Mouse (Mus musculus) left cerebral cortex, adult 2 months (tissue): ENCODE measurements around the gene Mindy2. TPM values are rescaled to one million over a fixed set of nuclear protein-coding genes. Genes with fewer than 3 reads are reported as not detected.

Experiments used
- DNase-seq, 2 experiments: peaks; one replicate each; pipeline ENCODE4 v3.0.0; 2021 to 2022; ENCODE audit warnings: low spot score in 2 of 2, mixed read lengths in 1 of 2; ENCODE audit errors: extremely low spot score in 1 of 2
- H3K27ac ChIP-seq: fragments of 200-600 bp; 2 replicates; pipeline ENCODE4 v1.8.1; 2022
- H3K4me3 ChIP-seq: fragments of 200-600 bp; 2 replicates; pipeline ENCODE4 v1.8.1; 2022
- CTCF ChIP-seq: fragments of 200-600 bp; IDR thresholded peaks from 2 replicates; pipeline ENCODE4 v1.8.1; 2022; ENCODE audit warnings: antibody characterized with exemption, mild to moderate bottlenecking, moderate library complexity
- intact Hi-C: fragments of 180-260 bp; cut with DNase I; formaldehyde crosslinking; loops from one replicate; pipeline ENCODE4 v1.15.1; 2025
- total RNA-seq, 2 experiments: library from RNA; stranded (reverse); gene quantifications; 2 replicates each; pipeline ENCODE4 v1.2.3; 2021

Gene Mindy2
- total RNA-seq, 2 experiments from 2014 or later = 38.2 to 40.5 TPM

DNA sequence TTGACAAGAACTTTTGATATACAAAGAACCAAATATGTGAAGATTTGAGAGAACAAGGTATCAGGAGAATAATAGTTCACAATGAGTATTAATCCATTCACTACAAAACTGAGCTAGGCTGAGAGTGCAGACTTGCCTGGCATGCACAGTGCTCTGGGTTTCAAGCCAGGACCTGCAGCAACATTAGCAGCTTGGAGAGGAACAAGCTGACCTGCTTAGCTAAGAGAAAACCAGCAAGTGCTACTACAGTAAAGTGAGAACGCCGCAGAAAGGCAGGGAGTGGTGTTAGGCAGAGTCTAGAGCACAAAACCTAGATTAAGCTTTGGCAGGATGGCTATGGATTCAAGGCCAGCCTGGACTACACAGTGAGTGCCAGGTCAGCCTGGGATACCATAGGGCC is 27.3 kb downstream of the Mindy2 start:
- no peak for TF ChIP-seq CTCF
- H3K4me3 ChIP-seq = no peak overlapping the region
- intact Hi-C loops = no loop called here
- H3K27ac ChIP-seq = no peak overlapping the region
- no peak for DNase-seq

GRCm38 (mm10) chr9:70611026-70611673 is 45.8 kb downstream of the Mindy2 start:
- DNase-seq = no peak
- no peak overlapping the region for H3K27ac ChIP-seq
- no peak overlapping the region for H3K4me3 ChIP-seq
- intact Hi-C loops = no loop called here
- no peak for TF ChIP-seq CTCF

DNA sequence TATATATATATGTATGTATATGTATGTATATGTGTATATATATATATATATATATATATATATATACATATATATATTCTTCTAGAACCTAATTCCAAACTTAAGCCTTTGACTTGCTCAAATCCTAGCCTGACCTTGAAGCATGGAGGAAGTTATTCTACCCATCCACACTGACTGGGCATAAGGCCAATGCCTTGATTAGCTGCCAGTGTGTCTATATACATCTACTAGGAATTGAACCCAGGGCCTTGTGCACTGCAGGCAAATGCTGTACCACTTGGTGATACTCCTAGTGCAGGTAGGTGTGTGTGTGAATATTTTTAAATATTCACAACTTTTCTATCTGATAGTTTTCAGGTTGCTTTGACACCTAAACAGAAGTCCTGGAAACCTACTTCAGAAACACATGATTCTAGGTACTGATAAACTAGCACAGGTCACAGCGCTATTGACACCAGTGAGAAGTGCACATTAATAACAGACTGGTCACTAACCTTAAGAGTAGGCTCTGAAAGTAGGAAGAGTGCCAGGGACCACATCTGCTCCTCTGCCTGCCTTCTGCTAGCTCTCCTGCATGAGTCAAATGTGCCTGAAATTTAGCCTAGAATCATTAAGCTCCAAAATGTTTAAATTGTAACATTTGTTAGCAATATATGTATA is 54.7 kb downstream of the Mindy2 start:
- no peak overlapping the region for H3K4me3 ChIP-seq
- DNase-seq = no peak
- TF ChIP-seq CTCF = no peak
- H3K27ac ChIP-seq = no peak overlapping the region
- intact Hi-C loops = no loop called here

GRCm38 (mm10) chr9:70598271-70598670 is 58.7 kb downstream of the Mindy2 start:
- H3K4me3 ChIP-seq = no peak overlapping the region
- intact Hi-C loops = loop anchor here (10.0 kb wide), 1 partner anchor 1727 kb away; no protein-coding TSS in a partner anchor
- no peak for TF ChIP-seq CTCF
- no peak overlapping the region for H3K27ac ChIP-seq
- no peak for DNase-seq

DNA sequence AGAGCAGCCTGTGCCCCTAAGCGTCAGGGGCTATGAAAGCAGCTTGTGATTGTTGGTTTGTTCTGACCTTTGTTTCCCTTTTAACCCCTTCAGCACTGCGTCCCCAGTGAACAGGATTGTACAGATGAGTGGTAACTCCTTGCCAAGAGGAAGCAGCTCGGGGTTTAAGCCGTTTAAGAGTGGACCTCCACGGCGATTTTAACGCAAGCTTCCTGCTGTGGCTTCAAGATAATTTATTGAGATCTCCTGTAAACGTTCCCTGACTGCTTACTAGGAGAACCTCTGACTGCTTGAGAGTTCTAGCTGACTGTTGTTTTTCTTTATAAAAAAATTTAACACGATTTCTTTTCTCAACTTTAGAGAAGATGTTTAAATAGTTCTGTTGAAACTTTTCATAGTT is 65.5 kb downstream of the Mindy2 start:
- no peak for DNase-seq
- no peak overlapping the region for H3K4me3 ChIP-seq
- H3K27ac ChIP-seq = peak overlapping the region; percentile 50; the same call in 1 of the 2 replicates
- intact Hi-C loops = loop anchor here (10.0 kb wide), 1 partner anchor 1733 kb away; no protein-coding TSS in a partner anchor
- TF ChIP-seq CTCF = no peak

GRCm38 (mm10) chr9:70590775-70591174 is 66.2 kb downstream of the Mindy2 start:
- no peak for TF ChIP-seq CTCF
- no peak for DNase-seq
- intact Hi-C loops = loop anchor here (10.0 kb wide), 1 partner anchor 1734 kb away; no protein-coding TSS in a partner anchor
- H3K4me3 ChIP-seq = no peak overlapping the region
- peak overlapping the region; percentile 50; the same call in 1 of the 2 replicates for H3K27ac ChIP-seq

GRCm38 (mm10) chr9:70587171-70587570 is 69.8 kb downstream of the Mindy2 start:
- Histone ChIP-seq H3K27ac (no peak overlapping the region), H3K4me3 (no peak overlapping the region)
- intact Hi-C loops = no loop called here
- no peak for TF ChIP-seq CTCF
- DNase-seq = no peak

GRCm38 (mm10) chr9:70585172-70585571 is 71.8 kb downstream of the Mindy2 start:
- intact Hi-C loops = no loop called here
- no peak overlapping the region for H3K4me3 ChIP-seq
- no peak for TF ChIP-seq CTCF
- no peak for DNase-seq
- no peak overlapping the region for H3K27ac ChIP-seq

DNA sequence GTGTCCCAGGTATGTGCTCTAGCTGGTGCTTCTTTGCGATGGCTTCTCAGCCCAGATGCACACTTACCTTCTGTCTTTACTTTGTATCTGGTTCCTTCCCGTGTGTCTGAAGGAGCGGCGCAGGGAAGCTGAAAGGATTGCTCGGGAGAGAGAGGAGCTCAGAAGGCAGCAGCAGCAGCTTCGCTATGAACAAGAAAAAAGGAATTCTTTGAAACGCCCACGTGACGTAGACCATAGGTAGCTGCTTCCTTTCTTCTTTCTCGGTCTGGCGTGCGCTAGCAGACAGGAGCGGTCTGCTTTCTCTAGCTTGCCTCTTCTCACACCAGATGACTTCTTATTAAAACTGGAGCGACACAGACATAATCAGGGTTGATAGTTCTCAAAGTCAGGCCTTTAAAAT is 72.3 kb downstream of the Mindy2 start:
- intact Hi-C loops = no loop called here
- DNase-seq = no peak
- TF ChIP-seq CTCF = no peak
- H3K4me3 ChIP-seq = no peak overlapping the region
- H3K27ac ChIP-seq = no peak overlapping the region

DNA sequence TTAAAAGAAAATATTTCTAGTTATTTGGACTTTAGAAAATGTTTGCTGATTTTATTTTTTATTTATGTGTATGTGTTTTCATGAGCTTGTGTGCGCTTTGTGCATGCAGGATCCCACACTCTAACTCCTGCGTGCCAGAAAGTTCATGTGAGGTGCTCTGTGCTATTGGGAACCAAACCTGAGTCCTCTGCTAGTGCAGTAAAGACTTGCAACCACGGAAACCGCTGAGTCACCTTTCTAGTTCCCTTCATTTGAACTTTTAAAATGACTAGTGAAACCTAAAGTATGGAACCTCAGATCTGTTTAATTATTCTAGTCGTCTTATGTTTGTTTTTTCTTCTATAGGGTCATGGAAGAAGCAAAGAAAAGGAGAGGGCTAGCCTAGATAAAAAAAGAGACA is 76.0 kb downstream of the Mindy2 start:
- TF ChIP-seq CTCF = no peak
- H3K4me3 ChIP-seq = no peak overlapping the region
- H3K27ac ChIP-seq = no peak overlapping the region
- DNase-seq = no peak
- intact Hi-C loops = no loop called here

DNA sequence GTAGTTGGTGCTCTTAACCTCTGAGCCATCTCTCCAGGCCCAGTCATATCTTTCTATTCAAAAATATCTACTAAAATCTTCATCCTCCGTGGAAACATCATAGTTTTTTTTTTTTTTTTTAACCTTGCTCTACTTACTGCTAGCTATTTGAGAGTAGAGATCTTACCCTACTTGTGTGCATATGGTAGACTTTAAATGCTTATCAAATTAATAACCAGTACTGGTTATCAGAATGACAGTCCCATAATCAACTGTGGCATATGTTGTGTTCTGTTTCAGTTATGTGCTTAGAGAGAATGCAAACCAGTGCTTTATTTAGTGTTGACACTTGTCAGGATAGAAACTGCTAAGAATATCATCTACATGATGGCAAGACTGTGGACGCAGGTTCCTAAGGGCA is 78.9 kb downstream of the Mindy2 start:
- intact Hi-C loops = no loop called here
- no peak for DNase-seq
- TF ChIP-seq CTCF = no peak
- H3K4me3 ChIP-seq = no peak overlapping the region
- H3K27ac ChIP-seq = no peak overlapping the region

DNA sequence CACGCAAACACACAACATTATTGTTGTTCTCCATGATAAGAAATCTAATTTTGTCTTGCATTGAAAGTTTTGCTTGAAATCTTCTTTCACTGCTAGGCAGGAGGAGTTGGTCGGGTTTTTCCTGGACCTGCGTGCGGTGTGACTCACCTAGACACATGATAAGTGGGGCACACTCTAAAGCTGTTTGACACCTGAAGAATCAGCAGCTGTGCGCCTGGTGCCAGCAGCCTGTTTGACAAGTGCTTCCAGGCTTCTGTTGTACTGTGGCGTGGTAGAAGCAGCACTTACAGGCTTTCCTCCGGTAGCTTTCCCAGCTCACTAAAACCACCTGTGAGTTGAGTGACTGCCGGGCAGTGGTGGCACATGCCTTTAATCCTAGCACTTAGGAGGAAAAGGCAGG is 86.6 kb downstream of the Mindy2 start:
- H3K4me3 ChIP-seq = no peak overlapping the region
- DNase-seq = no peak
- intact Hi-C loops = no loop called here
- TF ChIP-seq CTCF = no peak
- H3K27ac ChIP-seq = no peak overlapping the region

DNA sequence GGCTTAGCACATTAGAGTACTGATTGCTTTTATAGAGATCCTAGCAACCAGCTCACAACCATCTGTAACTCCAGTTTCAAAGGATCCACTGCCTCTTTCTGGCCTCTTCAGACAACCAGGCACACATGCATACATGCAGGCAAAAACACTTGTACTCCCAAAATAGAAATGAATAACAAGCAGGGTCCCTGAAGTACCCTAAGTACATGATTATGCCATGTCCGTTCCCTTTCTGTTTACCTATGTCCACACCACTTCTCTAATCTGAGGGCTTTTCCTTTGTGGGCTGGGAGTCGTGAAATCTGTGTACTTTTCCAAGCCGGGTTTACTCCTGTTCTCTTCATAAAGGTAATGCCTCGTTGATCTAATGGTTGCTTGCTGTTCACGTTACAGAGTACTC is 89.3 kb downstream of the Mindy2 start:
- no peak for DNase-seq
- Histone ChIP-seq H3K4me3 (no peak overlapping the region), H3K27ac (no peak overlapping the region)
- intact Hi-C loops = no loop called here
- TF ChIP-seq CTCF = no peak
